Mouse (Mus musculus) forebrain, embryonic 15.5 days (tissue): Measurements from ENCODE around the gene Clpsl2. TPM values are rescaled to one million over a fixed set of nuclear protein-coding genes. Genes with fewer than 3 reads are reported as not detected.

Source experiments
- ATAC-seq: fragments of 200-750 bp; cut with Nextera tagmentation; replicated peaks from 2 replicates; pipeline ENCODE4 v1.8.0; 2017; ENCODE audit warnings: mild to moderate bottlenecking, moderate TSS enrichment, moderate library complexity
- H3K27ac ChIP-seq: fragments of 300-500 bp; sonication (generic); replicated peaks from 2 replicates; pipeline ENCODE4 v1.5.1; 2015; ENCODE audit warnings: mild to moderate bottlenecking, inconsistent platforms
- H3K27me3 ChIP-seq: fragments of 300-500 bp; sonication (generic); 2 replicates; pipeline ENCODE4 v1.6.1; 2015; ENCODE audit warnings: inconsistent platforms
- H3K36me3 ChIP-seq: fragments of 300-500 bp; sonication (generic); 2 replicates; pipeline ENCODE4 v1.6.1; 2015; ENCODE audit warnings: mild to moderate bottlenecking, inconsistent platforms
- H3K4me1 ChIP-seq: fragments of 300-500 bp; sonication (generic); 2 replicates; pipeline ENCODE4 v1.6.1; 2015; ENCODE audit warnings: inconsistent platforms
- H3K4me2 ChIP-seq: fragments of 300-500 bp; sonication (generic); replicated peaks from 2 replicates; pipeline ENCODE4 v1.6.1; 2015; ENCODE audit warnings: mild to moderate bottlenecking, inconsistent platforms
- H3K4me3 ChIP-seq: fragments of 300-500 bp; sonication (generic); 2 replicates; pipeline ENCODE4 v1.5.1; 2015; ENCODE audit warnings: mild to moderate bottlenecking, inconsistent platforms
- H3K9ac ChIP-seq: fragments of 300-500 bp; sonication (generic); replicated peaks from 2 replicates; pipeline ENCODE4 v1.6.1; 2015; ENCODE audit warnings: mild to moderate bottlenecking, inconsistent platforms
- H3K9me3 ChIP-seq: fragments of 300-500 bp; sonication (generic); 2 replicates; pipeline ENCODE4 v1.6.1; 2016; ENCODE audit warnings: inconsistent platforms
- whole genome bisulfite sequencing: fragments of 180-500 bp; shearing (Covaris S2); methylation state at CpG from one replicate; pipeline ENCODE4 v1.1.7; 2015; ENCODE audit warnings: mixed read lengths; 5-methylcytosine and 5-hydroxymethylcytosine counted together
- polyA plus RNA-seq: library from polyadenylated mRNA; unstranded; fragments of >200 nt; fragmentation: Nextera tagmentation; extraction: Ambion mirVana; gene quantifications from 2 replicates; pipeline ENCODE4 v1.2.1, GENCODE M21; 2015

The Clpsl2 gene
- polyA plus RNA-seq, result not detected in 2 replicates

DNA sequence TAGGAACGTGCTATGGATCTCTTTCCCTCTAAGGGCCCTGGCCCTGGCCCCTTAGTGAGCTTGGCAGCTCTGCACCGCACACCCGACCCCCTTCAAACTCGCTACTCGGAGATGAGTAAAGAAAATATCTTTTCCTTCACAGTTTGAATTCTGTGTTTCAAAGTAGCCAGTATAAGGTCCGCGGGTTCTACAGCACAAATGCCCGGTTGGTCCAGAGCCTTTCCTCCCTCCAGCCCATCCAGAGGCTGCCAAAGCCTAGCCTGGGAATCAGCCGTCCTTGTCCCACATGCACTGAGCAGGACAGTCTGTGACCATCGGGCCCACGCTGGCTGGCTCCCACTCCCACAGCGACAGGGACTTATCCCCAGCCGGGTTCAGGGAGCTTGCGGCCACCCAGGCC is at the start of gene Clpsl2:
TSS of gene Clpsl2 (plus strand) at position 301 of the 400 bp plus-strand sequence.
- Histone ChIP-seq H3K9me3 (no peaks in the 10 kb centered on the region), H3K4me1 (peaks cover 3% of the 10 kb centered on the region), H3K27me3 (no peaks in the 10 kb centered on the region), H3K4me2 (no peak within 1 kb of the TSS), H3K36me3 (no peaks in the 10 kb centered on the region), H3K27ac (no peak within 1 kb of the TSS), H3K4me3 (no peak within 1 kb of the TSS), H3K9ac (no peak within 1 kb of the TSS)
- WGBS, result 74% methylated on average over 14 of the region's 14 CpGs
- no peak for ATAC-seq

DNA sequence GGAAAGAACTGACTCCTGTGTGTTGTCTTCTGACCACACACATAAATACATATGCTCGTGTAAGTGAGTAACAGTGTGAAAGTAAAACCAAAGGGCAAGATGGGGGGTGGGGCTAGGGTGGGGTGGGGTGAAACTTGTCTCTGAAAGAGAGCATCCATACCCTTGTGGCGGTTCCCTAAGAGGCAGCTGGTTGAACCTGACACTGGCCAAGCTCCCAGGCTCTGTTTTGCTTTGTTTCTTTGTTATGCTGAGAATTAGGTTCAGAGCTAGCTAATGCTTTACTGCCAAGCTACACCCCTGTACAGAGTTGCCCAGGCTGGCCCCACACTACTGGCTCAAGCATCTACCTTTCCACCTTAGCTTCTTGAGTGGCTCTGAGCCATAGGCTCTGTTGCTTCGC is 48.7 kb upstream of the Clpsl2 start:
- H3K27me3 ChIP-seq, result no peaks in the 10 kb centered on the region
- H3K9me3 ChIP-seq, result no peaks in the 10 kb centered on the region
- 74% methylated on average over 3 of the region's 3 CpGs for WGBS
- no peak overlapping the region for H3K4me2 ChIP-seq
- no peaks in the 10 kb centered on the region for H3K36me3 ChIP-seq
- H3K9ac ChIP-seq, result no peak overlapping the region
- H3K27ac ChIP-seq, result no peak overlapping the region
- ATAC-seq, result no peak
- H3K4me1 ChIP-seq, result no peaks in the 10 kb centered on the region
- no peak overlapping the region for H3K4me3 ChIP-seq

DNA sequence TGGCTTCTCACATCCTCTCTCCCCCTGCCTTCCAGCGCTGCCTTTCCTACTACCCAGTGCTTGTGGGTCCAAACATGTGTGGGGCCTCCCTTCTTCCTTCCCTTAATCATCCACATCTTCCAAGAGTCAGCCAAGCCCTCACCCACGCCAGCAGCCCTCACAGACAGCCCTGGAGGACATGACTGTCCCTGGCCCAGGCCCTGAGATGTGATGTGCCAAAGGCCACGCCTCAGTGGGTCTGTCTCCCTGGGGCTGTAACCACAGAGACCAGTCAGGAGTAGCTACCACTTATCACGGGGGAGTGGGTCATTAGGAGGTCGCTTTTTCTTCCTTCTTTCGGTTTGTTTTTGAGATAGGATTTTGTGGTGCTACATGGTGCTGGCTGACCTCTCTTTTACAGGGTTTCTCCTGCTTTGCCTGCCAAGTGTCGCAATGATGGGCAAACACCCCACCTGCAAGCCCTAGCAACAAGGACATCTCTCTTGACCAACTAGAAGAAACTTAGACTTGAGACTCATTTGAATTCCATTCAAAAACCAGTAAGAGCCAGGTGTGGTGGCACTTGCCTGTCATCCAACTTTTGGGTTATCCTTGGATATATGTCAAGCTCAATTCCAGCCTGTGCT is 46.9 kb upstream of the Clpsl2 start:
- 77% methylated on average over 7 of the region's 7 CpGs for WGBS
- H3K9ac ChIP-seq, result no peak overlapping the region
- no peaks in the 10 kb centered on the region for H3K36me3 ChIP-seq
- no peaks in the 10 kb centered on the region for H3K27me3 ChIP-seq
- H3K4me3 ChIP-seq, result no peak overlapping the region
- H3K4me2 ChIP-seq, result no peak overlapping the region
- H3K4me1 ChIP-seq, result no peaks in the 10 kb centered on the region
- H3K9me3 ChIP-seq, result no peaks in the 10 kb centered on the region
- H3K27ac ChIP-seq, result no peak overlapping the region
- no peak for ATAC-seq

DNA sequence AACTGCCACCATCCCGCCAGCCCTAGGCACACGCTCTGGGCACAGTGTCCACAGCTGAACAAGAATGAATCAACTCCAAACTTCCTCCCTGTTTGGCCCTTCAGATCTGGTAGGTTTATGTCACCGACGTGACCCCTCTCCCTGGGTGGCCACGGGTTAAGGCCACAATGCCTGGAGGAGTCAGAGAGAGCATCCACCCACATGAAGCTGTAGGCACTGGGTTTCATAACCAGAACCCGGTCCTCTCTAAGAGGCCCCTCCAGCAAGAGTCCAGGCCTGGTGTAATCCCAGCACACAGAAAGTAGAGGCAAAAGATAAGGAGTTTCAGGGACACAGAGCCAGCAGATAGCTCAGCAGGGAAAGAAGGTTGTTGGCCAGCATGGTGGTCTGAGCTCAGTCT is 45.0 kb upstream of the Clpsl2 start:
- Histone ChIP-seq H3K4me2 (no peak overlapping the region), H3K9me3 (no peaks in the 10 kb centered on the region), H3K27me3 (no peaks in the 10 kb centered on the region), H3K36me3 (no peaks in the 10 kb centered on the region), H3K4me1 (no peaks in the 10 kb centered on the region), H3K9ac (no peak overlapping the region), H3K4me3 (no peak overlapping the region), H3K27ac (no peak overlapping the region)
- 81% methylated on average over 6 of the region's 6 CpGs for WGBS
- no peak for ATAC-seq

DNA sequence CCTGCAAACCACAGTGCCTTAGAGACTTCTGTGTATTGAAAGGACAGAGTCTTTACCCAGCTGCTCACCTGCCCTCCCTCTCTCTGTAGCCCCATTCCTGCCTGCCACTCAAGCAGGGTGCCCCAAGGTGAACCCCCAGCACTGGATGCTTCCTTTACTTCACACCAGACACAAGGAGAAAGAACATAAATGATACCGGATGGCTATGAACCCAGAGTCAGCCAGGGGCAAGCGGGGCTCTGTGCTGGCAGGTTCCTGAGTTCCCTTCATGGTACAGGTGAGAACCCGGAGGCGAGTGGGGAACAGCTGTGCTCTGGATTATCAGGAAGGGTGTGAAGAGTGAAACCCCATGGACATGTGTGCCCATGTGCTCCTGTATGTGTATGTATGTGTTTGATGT is 43.6 kb upstream of the Clpsl2 start:
- Histone ChIP-seq H3K4me3 (no peak overlapping the region), H3K9ac (no peak overlapping the region), H3K27me3 (no peaks in the 10 kb centered on the region), H3K9me3 (no peaks in the 10 kb centered on the region), H3K4me1 (0 out of 2 replicates have a peak, but pooled peaks cover 1% of the 10 kb centered on the region), H3K36me3 (no peaks in the 10 kb centered on the region), H3K27ac (no peak overlapping the region), H3K4me2 (no peak overlapping the region)
- ATAC-seq, result no peak
- 84% methylated on average over 4 of the region's 4 CpGs for WGBS

DNA sequence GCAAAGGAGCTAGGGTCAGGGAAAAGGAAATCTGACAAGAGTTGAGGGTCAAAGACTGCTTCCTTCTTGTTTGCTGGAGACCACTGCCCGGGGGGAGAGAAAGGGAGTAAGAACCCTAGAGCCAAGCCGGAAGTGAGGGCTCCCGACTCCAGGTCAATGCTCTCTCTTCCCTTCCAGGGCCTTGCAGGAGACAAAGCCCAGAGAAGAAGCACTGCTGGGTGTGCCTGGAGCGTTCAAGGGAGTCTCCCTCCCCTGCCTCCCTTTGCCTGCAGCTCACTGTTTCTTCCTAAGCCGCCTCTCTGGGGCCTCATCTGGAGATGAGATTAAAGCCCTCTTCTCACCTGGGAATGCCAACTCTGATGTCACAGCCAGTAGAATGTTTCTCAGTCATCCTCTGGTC is 42.3 kb upstream of the Clpsl2 start:
- Histone ChIP-seq H3K4me3 (no peak overlapping the region), H3K36me3 (no peaks in the 10 kb centered on the region), H3K9me3 (no peaks in the 10 kb centered on the region), H3K27me3 (no peaks in the 10 kb centered on the region), H3K4me1 (0 out of 2 replicates have a peak, but pooled peaks cover 6% of the 10 kb centered on the region), H3K4me2 (no peak overlapping the region), H3K27ac (no peak overlapping the region), H3K9ac (no peak overlapping the region)
- no peak for ATAC-seq
- WGBS, result 22% methylated on average over 5 of the region's 5 CpGs

DNA sequence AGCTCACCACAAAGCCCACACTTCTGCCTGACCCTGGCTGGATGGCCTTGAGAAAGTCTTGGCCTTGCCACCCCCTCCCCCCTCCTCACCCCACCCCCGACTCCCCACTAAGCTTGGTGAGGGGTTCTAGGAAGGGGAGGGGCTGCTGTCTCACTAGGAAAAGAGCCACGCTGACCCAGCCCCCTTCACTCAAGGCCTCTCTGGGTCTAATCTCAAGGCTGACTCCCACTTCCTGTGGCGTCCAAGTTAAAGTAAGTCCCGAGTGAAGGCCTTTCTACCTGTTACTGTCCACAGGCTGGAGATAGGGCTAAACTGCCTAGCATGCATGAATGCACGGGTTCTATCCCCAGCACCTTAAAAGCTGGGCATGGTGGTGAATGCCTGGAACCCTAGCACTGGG is 41.7 kb upstream of the Clpsl2 start:
- Histone ChIP-seq H3K4me1 (0 out of 2 replicates have a peak, but pooled peaks cover 6% of the 10 kb centered on the region), H3K4me2 (no peak overlapping the region), H3K9ac (no peak overlapping the region), H3K9me3 (no peaks in the 10 kb centered on the region), H3K36me3 (no peaks in the 10 kb centered on the region), H3K27me3 (no peaks in the 10 kb centered on the region), H3K4me3 (no peak overlapping the region), H3K27ac (no peak overlapping the region)
- ATAC-seq, result no peak
- WGBS, result 23% methylated on average over 5 of the region's 5 CpGs

DNA sequence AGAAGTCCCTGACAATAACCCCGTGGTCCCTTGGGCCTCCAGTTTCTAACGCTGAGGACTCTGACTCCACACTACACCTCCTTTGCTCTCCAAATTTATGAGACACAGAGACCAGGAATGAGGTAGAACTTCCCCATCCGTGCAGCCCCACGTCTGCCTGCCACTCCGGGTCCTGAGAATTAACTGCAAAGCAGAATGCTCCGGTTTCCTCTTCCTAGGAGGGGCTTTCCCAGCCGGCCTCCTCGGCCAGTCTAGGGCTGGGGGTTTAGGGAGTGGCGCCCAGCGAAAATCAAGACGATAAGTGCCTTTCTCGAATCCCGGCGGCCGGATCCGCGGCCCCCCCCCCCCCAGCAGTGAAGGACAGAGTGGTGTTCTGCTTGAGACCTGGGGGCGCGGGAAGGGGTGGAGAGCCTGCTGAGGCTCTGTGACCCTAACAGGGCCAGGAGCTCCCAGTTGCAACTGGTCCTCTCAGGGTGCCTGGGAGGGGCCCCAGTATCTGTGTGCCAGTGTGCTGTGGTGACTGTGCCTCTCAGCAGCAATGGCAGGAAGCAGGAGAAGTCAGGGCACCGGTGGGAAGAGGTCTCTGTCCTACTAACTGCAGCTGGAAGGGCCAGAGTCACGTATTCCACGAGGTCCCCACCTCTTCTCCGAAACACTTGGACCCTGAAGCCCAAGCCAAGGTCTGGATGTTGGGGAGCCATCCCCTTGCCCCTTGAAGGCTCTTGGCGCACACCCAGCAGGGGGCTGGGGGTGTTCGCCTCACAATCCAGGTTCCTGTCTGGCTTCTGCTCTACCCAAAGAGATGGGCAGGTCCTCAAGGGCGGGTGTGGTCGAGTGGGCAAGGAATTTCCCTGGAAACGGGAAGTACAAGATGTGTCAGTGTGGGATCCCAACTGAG is 38.5 kb upstream of the Clpsl2 start:
- H3K9ac ChIP-seq, result no peak overlapping the region

DNA sequence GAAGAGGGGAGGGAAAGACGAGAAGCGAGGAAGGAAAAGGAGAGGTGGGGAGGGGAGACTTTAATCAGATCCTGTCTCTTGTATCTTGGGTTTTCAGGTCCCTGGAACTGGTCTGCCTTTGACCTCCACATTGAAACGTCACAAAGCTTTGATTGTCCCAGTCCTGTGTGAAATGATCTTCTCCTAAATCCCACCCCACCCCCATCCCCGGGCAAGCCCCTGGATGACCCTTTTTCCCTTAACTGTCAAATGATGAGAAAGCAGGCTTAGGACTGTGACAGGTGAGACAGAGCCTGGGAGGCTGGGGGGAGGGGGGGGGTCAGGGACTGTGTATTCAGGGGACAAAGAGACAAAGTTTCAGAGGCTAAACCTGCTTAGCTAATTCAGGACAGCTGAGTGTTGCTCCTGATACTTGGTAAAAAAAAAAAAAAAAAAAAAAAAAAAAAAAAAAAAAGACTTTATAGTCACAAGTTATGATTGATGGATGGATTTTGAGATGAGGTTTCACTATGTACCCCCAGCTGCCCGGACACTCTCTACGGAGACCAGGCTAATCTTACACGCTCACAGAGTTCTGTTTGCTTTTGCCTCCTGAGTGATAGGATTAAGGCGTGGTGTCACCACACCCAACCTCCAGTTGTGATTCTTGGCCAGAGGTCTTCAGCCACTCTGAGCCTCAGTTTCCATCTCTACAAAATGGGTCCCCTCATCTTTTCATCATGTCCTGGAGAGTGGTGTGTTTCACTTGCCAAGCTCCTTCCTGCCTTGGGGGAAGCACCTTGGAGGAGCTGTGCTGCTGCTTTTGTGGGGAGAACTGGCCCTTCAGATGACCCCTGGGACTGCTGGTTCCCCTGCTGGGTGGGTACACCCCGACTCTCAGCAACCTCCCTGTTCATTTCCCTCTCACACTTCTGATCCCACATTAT is 37.3 kb upstream of the Clpsl2 start:
- WGBS, result 38% methylated on average over 9 of the region's 9 CpGs
- Histone ChIP-seq H3K9me3 (no peaks in the 10 kb centered on the region), H3K27ac (no peak overlapping the region), H3K4me1 (0 out of 2 replicates have a peak, but pooled peaks cover 6% of the 10 kb centered on the region), H3K4me2 (no peak overlapping the region), H3K27me3 (0 out of 2 replicates have a peak, but pooled peaks cover 4% of the 10 kb centered on the region), H3K36me3 (no peaks in the 10 kb centered on the region), H3K9ac (no peak overlapping the region), H3K4me3 (no peak overlapping the region)
- no peak for ATAC-seq

More for the DNA sequence above, 38.5 kb upstream of the Clpsl2 start:
- Histone ChIP-seq H3K27me3 (0 out of 2 replicates have a peak, but pooled peaks cover 4% of the 10 kb centered on the region), H3K4me2 (no peak overlapping the region), H3K27ac (no peak overlapping the region), H3K4me3 (no peak overlapping the region), H3K36me3 (no peaks in the 10 kb centered on the region), H3K4me1 (0 out of 2 replicates have a peak, but pooled peaks cover 6% of the 10 kb centered on the region), H3K9me3 (no peaks in the 10 kb centered on the region)
- 5% methylated on average over 28 of the region's 28 CpGs for WGBS
- ATAC-seq, result no peak

DNA sequence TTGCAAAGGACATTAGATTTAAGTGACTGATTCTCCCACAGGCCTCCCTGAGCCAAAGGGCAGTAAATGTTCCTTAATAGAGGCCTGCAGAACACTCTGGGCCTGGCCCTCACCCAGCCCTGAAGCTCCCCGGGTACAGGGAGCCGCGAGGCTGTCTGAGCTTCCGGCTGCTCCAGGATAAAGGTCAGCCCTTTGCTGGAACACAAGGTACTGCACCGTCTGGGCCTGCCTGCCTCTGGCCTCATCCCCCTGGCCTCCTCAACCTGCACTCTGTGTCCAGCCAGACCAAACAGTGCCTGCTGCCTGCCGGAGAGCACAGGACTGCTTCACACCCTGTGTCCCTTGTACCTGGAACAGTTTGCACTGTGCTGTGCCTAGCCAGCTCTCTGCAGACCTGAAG is 36.5 kb upstream of the Clpsl2 start:
- H3K4me1 ChIP-seq, result peaks cover 14% of the 10 kb centered on the region
- no peaks in the 10 kb centered on the region for H3K9me3 ChIP-seq
- no peak overlapping the region for H3K4me2 ChIP-seq
- no peaks in the 10 kb centered on the region for H3K36me3 ChIP-seq
- WGBS, result 50% methylated on average over 6 of the region's 6 CpGs
- 0 out of 2 replicates have a peak, but pooled peaks cover 4% of the 10 kb centered on the region for H3K27me3 ChIP-seq
- ATAC-seq, result no peak
- H3K9ac ChIP-seq, result no peak overlapping the region
- H3K27ac ChIP-seq, result no peak overlapping the region
- H3K4me3 ChIP-seq, result no peak overlapping the region

DNA sequence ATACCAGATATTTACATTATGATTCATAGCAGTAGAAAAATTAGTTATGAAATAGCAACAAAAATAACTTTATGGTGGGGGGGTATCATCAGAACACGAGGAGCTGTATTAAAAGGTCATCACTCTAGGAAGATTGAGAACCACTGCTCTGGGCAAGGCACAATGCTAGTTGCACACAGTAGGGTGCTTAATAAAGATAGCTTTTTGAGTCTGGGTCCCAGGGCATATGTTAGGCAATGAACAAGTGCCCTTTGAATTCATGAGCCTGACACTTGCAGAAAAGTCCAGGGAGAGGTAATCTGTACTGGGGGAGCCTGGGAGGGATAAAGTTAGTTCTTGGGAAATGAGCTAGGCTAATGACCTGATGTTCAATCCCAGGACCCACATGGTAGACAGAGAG is 35.9 kb upstream of the Clpsl2 start:
- Histone ChIP-seq H3K4me2 (no peak overlapping the region), H3K27ac (no peak overlapping the region), H3K9me3 (no peaks in the 10 kb centered on the region), H3K27me3 (0 out of 2 replicates have a peak, but pooled peaks cover 4% of the 10 kb centered on the region), H3K4me1 (peaks cover 20% of the 10 kb centered on the region), H3K9ac (no peak overlapping the region), H3K36me3 (no peaks in the 10 kb centered on the region), H3K4me3 (no peak overlapping the region)
- 92% methylated on average over 1 of the region's 1 CpGs for WGBS
- ATAC-seq, result no peak
